Mouse (Mus musculus): ENCODE measurements around the gene Ccl9.

GRCm38 (mm10) chr11:83578999-83579398 is 563 bp upstream of the Ccl9 start:
- TF ChIP-seq CTCF (conservative IDR thresholded peaks at IDR 0.05 in 1 of 2, IDR thresholded peaks at IDR 0.05 in 1 of 2; ENCODE audit: low read depth in 2 of 2, low read length in 2 of 2) = peak in 1 of 2 experiments; percentile 48; a peak in 2 of 4 replicates
- no peak for TF ChIP-seq EP300 (IDR thresholded peaks at IDR 0.05; ENCODE audit: low read length)
- no peak for TF ChIP-seq TCF12 (IDR thresholded peaks at IDR 0.05; ENCODE audit: low read depth, low read length)
- TF ChIP-seq JUND (conservative IDR thresholded peaks at IDR 0.05; ENCODE audit: low read depth, low read length) = no peak
- peak; percentile 32 for TF ChIP-seq RAD21 (IDR thresholded peaks at IDR 0.05; ENCODE audit: low read depth, low read length)
- no peak for TF ChIP-seq USF2 (conservative IDR thresholded peaks at IDR 0.05; ENCODE audit: low read depth, low read length)
- no peak for TF ChIP-seq ELF1 (IDR thresholded peaks at IDR 0.05; ENCODE audit: low read depth, low read length)
